Mouse (Mus musculus) retina, adult 2 months (tissue): ENCODE data around the gene Rmnd5b.
"Not testable (repeated sequence)": the region's sequence is repeated elsewhere in the genome, so short reads cannot be mapped to it uniquely, and the experiment has no call there.

Experiments used
- DNase-seq: peaks from one replicate; pipeline ENCODE4 v3.0.0-alpha.2; 2012; ENCODE audit warnings: low read depth, low spot score

Gene Rmnd5b

GRCm38 (mm10) chr11:51635525-51636322 is at the start of gene Rmnd5b:
Gene Rmnd5b (minus strand): TSS chr11:51635896.
- DNase-seq, result peak; percentile 77

GRCm38 (mm10) chr11:51681976-51682374 is 46.3 kb upstream of the Rmnd5b start:
- DNase-seq, result no peak

GRCm38 (mm10) chr11:51681324-51681975 is 45.8 kb upstream of the Rmnd5b start:
- DNase-seq, result peak; percentile 81

- DNase-seq, result no peak
These were observed 43.8 kb upstream of the Rmnd5b start for GRCm38 (mm10) chr11:51679466-51679865.

GRCm38 (mm10) chr11:51677737-51678418 is 42.2 kb upstream of the Rmnd5b start:
- no peak for DNase-seq

- no peak for DNase-seq
These were observed 39.7 kb upstream of the Rmnd5b start for GRCm38 (mm10) chr11:51675386-51675785.

GRCm38 (mm10) chr11:51673291-51673690 is 37.6 kb upstream of the Rmnd5b start:
- no peak for DNase-seq

- DNase-seq, result no peak
These were observed 35.7 kb upstream of the Rmnd5b start for GRCm38 (mm10) chr11:51671376-51671775.

GRCm38 (mm10) chr11:51670846-51671245 is 35.1 kb upstream of the Rmnd5b start:
- DNase-seq, result no peak

- DNase-seq, result not testable (repeated sequence)
These were observed 29.1 kb upstream of the Rmnd5b start for GRCm38 (mm10) chr11:51664747-51665146.

- DNase-seq, result no peak
These were observed 26.9 kb upstream of the Rmnd5b start for GRCm38 (mm10) chr11:51662632-51663031.

- no peak for DNase-seq
These were observed 26.2 kb upstream of the Rmnd5b start for GRCm38 (mm10) chr11:51661867-51662365.

- no peak for DNase-seq
These were observed 23.0 kb upstream of the Rmnd5b start for GRCm38 (mm10) chr11:51658705-51659104.

- no peak for DNase-seq
These were observed 22.6 kb upstream of the Rmnd5b start for GRCm38 (mm10) chr11:51658291-51658690.

- DNase-seq, result no peak
These were observed 21.3 kb upstream of the Rmnd5b start for GRCm38 (mm10) chr11:51656798-51657521.

- no peak for DNase-seq
These were observed 19.2 kb upstream of the Rmnd5b start for GRCm38 (mm10) chr11:51654891-51655290.

GRCm38 (mm10) chr11:51653736-51654135 is 18.0 kb upstream of the Rmnd5b start:
- no peak for DNase-seq

GRCm38 (mm10) chr11:51652889-51653418 is 17.3 kb upstream of the Rmnd5b start:
- DNase-seq, result no peak

- DNase-seq, result no peak
These were observed 15.2 kb upstream of the Rmnd5b start, which contains the start of the genes N4bp3 and D930048N14Rik for GRCm38 (mm10) chr11:51650691-51651515. Gene N4bp3 (minus strand): TSS chr11:51650842. Gene D930048N14Rik (plus strand): TSS chr11:51650954.

GRCm38 (mm10) chr11:51650261-51650660 is 14.6 kb upstream of the Rmnd5b start:
- DNase-seq, result no peak
